Mouse (Mus musculus) myocyte (in vitro differentiated cells): ENCODE results near the gene Ero1lb.
"Not testable (repeated sequence)": the region's sequence is repeated elsewhere in the genome, so short reads cannot be mapped to it uniquely, and the experiment has no call there.

ENCODE experiments used
- CEBPB ChIP-seq: IDR thresholded peaks from 2 replicates; pipeline ENCODE4 v1.6.1; 2011; ENCODE audit warnings: mild to moderate bottlenecking, moderate library complexity; ENCODE audit not compliant: poor library complexity, insufficient read depth, severe bottlenecking
- E2F4 ChIP-seq: IDR thresholded peaks from one replicate; pipeline ENCODE4 v1.6.1; 2011; ENCODE audit warnings: mild to moderate bottlenecking, control low read depth, moderate library complexity; ENCODE audit not compliant: insufficient read depth
- MAX ChIP-seq: IDR thresholded peaks from one replicate; pipeline ENCODE4 v1.6.1; 2011; ENCODE audit warnings: low read depth, mild to moderate bottlenecking, control low read depth
- MYOD1 ChIP-seq, 3 experiments: IDR thresholded peaks; one replicate each; pipeline ENCODE4 v1.6.1; 2011; ENCODE audit warnings: control low read depth in 2 of 3, low read depth in 2 of 3, mild to moderate bottlenecking in 2 of 3, moderate library complexity in 1 of 3; ENCODE audit not compliant: insufficient read length in 2 of 3, control insufficient read depth in 1 of 3
- MYOG ChIP-seq, 3 experiments: IDR thresholded peaks; one replicate each; pipeline ENCODE4 v1.6.1; 2011; ENCODE audit warnings: control low read depth in 2 of 3, low read depth in 2 of 3, mild to moderate bottlenecking in 2 of 3; ENCODE audit not compliant: insufficient read length in 2 of 3, control insufficient read depth in 1 of 3, insufficient read depth in 1 of 3
- POLR2A ChIP-seq: IDR thresholded peaks from one replicate; pipeline ENCODE4 v1.6.1; 2011; ENCODE audit warnings: low read depth, mild to moderate bottlenecking, control low read depth, moderate library complexity; ENCODE audit not compliant: insufficient read length
- POLR2AphosphoS2 ChIP-seq: IDR thresholded peaks from one replicate; pipeline ENCODE4 v1.6.1; 2011; ENCODE audit warnings: low read depth, control low read depth; ENCODE audit not compliant: insufficient read length
- REST ChIP-seq: IDR thresholded peaks from one replicate; pipeline ENCODE4 v1.6.1; 2011; ENCODE audit warnings: mild to moderate bottlenecking, control low read depth, moderate library complexity; ENCODE audit not compliant: insufficient read depth, insufficient read length
- SRF ChIP-seq: IDR thresholded peaks from one replicate; pipeline ENCODE4 v1.6.1; 2011; ENCODE audit warnings: low read depth; ENCODE audit not compliant: control insufficient read depth, insufficient read length
- TCF12 ChIP-seq: IDR thresholded peaks from one replicate; pipeline ENCODE4 v1.6.1; 2011; ENCODE audit warnings: mild to moderate bottlenecking, control low read depth; ENCODE audit not compliant: poor library complexity, insufficient read depth, severe bottlenecking
- USF1 ChIP-seq: IDR thresholded peaks from one replicate; pipeline ENCODE4 v1.6.1; 2011; ENCODE audit warnings: low read depth, mild to moderate bottlenecking, control low read depth, moderate library complexity

DNA sequence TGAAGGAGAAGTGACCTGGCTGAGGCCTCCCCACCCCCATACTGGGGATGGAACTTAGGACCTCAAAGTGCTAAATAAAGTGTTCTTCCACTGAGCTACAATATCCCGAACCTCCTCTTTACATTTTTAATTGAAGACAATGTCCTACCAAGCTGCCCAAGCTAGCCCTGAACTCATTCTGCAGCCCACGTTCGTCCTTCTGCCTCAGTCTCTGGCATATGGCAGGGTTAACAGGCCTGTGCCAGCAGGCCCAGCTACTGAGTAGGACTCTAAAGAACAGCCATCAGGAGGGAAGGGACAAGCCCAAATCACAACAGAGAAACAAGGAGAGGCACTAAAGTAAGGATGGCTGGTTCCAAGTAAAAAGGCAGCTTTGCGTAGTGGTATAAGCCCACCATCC is 77.1 kb downstream of the Ero1lb start:
- not testable (repeated sequence) for TF ChIP-seq CEBPB; POLR2A; MYOD1 (IDR thresholded peaks at IDR 0.05; ENCODE audit: control insufficient read depth in 1 of 3, insufficient read length in 2 of 3, low read depth in 2 of 3); POLR2AphosphoS2; E2F4; MYOG (IDR thresholded peaks at IDR 0.05; ENCODE audit: control insufficient read depth in 1 of 3, insufficient read depth in 1 of 3, insufficient read length in 2 of 3, low read depth in 2 of 3); MAX; USF1; TCF12; SRF; REST
